Mouse (Mus musculus) heart, embryonic 12.5 days (tissue): ENCODE data around the gene Sema4c. TPM values are rescaled to one million over a fixed set of nuclear protein-coding genes. Genes with fewer than 3 reads are reported as not detected.

Experiments used
- ATAC-seq: fragments of 200-750 bp; cut with Nextera tagmentation; 2 replicates; pipeline ENCODE4 v1.8.0; 2017; ENCODE audit warnings: moderate TSS enrichment, moderate library complexity; ENCODE audit not compliant: insufficient number of reproducible peaks, low FRiP score
- H3K27ac ChIP-seq: fragments of 300-500 bp; sonication (generic); 2 replicates; pipeline ENCODE4 v1.5.1; 2016; ENCODE audit warnings: mild to moderate bottlenecking, moderate library complexity; ENCODE audit not compliant: poor library complexity, severe bottlenecking
- H3K27me3 ChIP-seq: fragments of 300-500 bp; sonication (generic); replicated peaks from 2 replicates; pipeline ENCODE4 v1.6.1; 2016; ENCODE audit warnings: mild to moderate bottlenecking, moderate library complexity
- H3K36me3 ChIP-seq: fragments of 300-500 bp; sonication (generic); 2 replicates; pipeline ENCODE4 v1.6.1; 2016; ENCODE audit warnings: mild to moderate bottlenecking, moderate library complexity
- H3K4me1 ChIP-seq: fragments of 300-500 bp; sonication (generic); replicated peaks from 2 replicates; pipeline ENCODE4 v1.6.1; 2016; ENCODE audit warnings: mild to moderate bottlenecking
- H3K4me2 ChIP-seq: fragments of 300-500 bp; sonication (generic); 2 replicates; pipeline ENCODE4 v1.6.1; 2016; ENCODE audit warnings: mild to moderate bottlenecking, moderate library complexity
- H3K4me3 ChIP-seq: fragments of 300-500 bp; sonication (generic); 2 replicates; pipeline ENCODE4 v1.5.1; 2016; ENCODE audit warnings: mild to moderate bottlenecking
- H3K9ac ChIP-seq: fragments of 300-500 bp; sonication (generic); 2 replicates; pipeline ENCODE4 v1.6.1; 2016; ENCODE audit warnings: mild to moderate bottlenecking, moderate library complexity
- H3K9me3 ChIP-seq: fragments of 300-500 bp; sonication (generic); replicated peaks from 2 replicates; pipeline ENCODE4 v1.6.1; 2016; ENCODE audit warnings: mild to moderate bottlenecking, moderate library complexity
- WGBS: fragments of 180-500 bp; shearing (Covaris S2); methylation state at CpG from one replicate; pipeline ENCODE4 v1.1.7; 2016; 5-methylcytosine and 5-hydroxymethylcytosine counted together
- polyA plus RNA-seq: library from polyadenylated mRNA; unstranded; fragments of >200 nt; fragmentation: Nextera tagmentation; extraction: Ambion mirVana; gene quantifications from 2 replicates; pipeline ENCODE4 v1.2.1, GENCODE M21; 2016

Gene Sema4c
- polyA plus RNA-seq, 1 experiment from 2014 or later: 13.3 TPM

DNA sequence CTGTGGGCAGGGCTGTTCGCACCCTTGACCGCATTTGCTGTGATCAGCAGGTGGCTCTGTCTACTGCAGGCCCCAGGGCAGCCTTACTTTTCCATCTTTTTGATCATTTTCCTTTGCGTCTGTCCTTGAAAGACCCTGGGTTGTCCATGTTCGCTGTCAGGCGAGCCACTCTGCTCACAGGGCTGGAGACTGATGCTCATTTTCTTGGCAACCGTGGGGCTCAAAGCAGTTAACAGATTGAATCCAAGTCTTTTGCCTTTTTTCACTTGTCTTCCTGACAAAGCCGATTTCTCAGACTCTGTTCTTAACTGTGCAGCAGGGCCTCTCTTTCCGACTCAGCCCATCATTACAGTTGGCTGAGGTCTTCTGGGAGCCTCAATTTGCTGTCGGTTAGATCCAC, 32.5 kb upstream of the Sema4c start:
- no peak overlapping the region for H3K9ac ChIP-seq
- peaks cover 53% of the 10 kb centered on the region for H3K4me1 ChIP-seq
- no peak for ATAC-seq
- H3K27me3 ChIP-seq: no peaks in the 10 kb centered on the region
- 78% methylated on average over 9 of the region's 9 CpGs for WGBS
- no peaks in the 10 kb centered on the region for H3K9me3 ChIP-seq
- no peaks in the 10 kb centered on the region for H3K36me3 ChIP-seq
- no peak overlapping the region for H3K27ac ChIP-seq
- H3K4me2 ChIP-seq: no peak overlapping the region
- H3K4me3 ChIP-seq: no peak overlapping the region

DNA sequence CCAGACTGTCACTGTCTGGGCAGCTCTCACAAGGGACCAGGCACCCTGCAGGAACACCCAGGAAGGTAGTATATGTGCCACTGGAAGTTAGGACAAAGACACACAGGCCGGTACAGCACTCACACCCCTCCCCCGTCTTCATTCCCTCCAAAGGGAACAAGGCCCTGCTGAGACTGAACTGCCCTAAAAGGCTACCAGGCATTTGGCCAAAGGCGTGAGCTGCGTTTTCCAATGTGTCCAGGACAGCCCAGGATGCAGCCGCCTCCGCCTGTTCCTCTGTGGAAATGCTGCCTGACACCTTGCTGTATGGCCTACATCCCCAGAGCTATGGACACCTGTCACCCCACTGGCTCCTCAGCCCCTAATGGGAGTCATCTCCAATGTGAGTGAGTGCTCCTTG, 31.3 kb upstream of the Sema4c start:
- ATAC-seq: 0 out of 2 replicates have a peak, but pooled peaks have one; percentile 44
- Histone ChIP-seq H3K9ac (peak overlapping the region; percentile 32; the same call in 1 of the 2 replicates), H3K27ac (peak overlapping the region; percentile 30; the same call in 1 of the 2 replicates), H3K27me3 (no peaks in the 10 kb centered on the region), H3K9me3 (no peaks in the 10 kb centered on the region), H3K4me1 (peaks cover 53% of the 10 kb centered on the region), H3K4me2 (no peak overlapping the region), H3K36me3 (no peaks in the 10 kb centered on the region), H3K4me3 (no peak overlapping the region)
- WGBS: 51% methylated on average over 6 of the region's 6 CpGs

DNA sequence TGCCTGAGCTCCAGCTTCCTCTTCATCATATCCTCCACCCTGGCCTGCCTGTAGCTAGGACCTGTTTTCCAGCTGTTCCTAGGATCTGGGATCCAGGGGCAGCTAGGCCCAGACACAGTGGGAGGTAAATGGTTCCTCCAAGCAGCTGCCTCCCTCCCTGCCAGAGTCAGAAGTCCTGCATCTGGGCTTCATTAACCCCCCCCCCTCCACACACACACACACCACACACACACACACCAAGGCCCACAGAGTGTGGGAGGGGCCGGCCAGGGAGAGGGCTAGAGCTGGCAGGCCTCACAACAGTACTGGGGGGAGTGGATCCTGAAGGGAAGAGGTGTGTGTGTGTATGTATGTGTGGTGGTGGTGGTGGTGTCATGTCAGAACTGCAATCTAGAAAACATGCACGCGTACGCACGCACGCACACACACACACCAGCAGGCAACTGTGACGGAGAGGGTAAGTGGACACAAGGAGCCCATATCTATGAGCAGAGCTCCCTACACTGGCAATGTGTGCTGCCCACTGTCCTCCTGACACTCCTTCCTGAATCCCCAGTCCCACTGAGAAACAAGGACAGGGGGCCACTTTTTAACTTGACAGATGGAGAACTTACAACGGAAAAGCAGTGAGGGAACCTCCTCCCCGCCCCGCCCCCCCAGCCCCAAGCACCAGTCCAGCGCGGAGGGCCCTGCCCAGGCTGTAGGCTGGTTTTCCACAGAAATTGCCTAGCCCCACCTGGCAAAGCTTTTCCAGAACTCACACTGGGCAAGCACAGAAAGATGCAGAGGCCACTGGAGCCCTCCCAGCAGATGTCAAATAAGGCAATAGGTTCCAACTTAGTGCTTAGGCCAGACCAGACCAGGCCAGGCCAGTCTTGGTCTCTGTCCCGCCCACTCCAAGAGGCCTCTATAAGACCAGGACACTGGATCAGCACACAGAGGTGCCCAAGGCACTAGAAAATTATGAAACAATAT, 30.6 kb upstream of the Sema4c start:
- H3K27me3 ChIP-seq: no peaks in the 10 kb centered on the region
- H3K9ac ChIP-seq: peak overlapping the region; percentile 32; the same call in 1 of the 2 replicates
- peak overlapping the region; percentile 30; the same call in 1 of the 2 replicates for H3K27ac ChIP-seq
- WGBS: 66% methylated on average over 13 of the region's 13 CpGs
- H3K9me3 ChIP-seq: no peaks in the 10 kb centered on the region
- no peak overlapping the region for H3K4me2 ChIP-seq
- peaks cover 60% of the 10 kb centered on the region for H3K4me1 ChIP-seq
- ATAC-seq: peak; percentile 34; the same call in 1 of the 2 replicates
- no peak overlapping the region for H3K4me3 ChIP-seq
- H3K36me3 ChIP-seq: no peaks in the 10 kb centered on the region

DNA sequence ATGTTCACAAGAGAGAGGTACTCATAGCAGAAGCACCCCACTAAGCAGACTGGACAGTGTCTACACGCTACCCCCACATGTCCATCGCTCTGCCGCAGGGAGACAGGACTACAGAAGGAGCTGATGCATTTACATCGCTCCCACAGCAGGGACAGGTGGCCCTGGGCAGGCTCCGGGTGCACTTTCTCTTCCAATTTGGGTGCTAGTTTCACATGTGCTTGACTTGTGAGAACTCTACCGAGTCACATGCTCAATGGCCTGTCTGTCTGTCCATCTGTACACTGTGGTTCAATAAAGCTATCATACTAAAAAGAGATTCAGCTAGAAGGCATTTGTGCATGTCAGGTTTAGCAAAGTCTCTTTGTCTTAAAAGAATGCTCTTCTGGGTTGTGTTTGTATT, 29.7 kb upstream of the Sema4c start:
- no peak overlapping the region for H3K9ac ChIP-seq
- peaks cover 68% of the 10 kb centered on the region for H3K4me1 ChIP-seq
- no peak overlapping the region for H3K4me3 ChIP-seq
- H3K27me3 ChIP-seq: no peaks in the 10 kb centered on the region
- H3K36me3 ChIP-seq: no peaks in the 10 kb centered on the region
- ATAC-seq: no peak
- no peaks in the 10 kb centered on the region for H3K9me3 ChIP-seq
- no peak overlapping the region for H3K4me2 ChIP-seq
- 94% methylated on average over 6 of the region's 6 CpGs for WGBS
- H3K27ac ChIP-seq: no peak overlapping the region

DNA sequence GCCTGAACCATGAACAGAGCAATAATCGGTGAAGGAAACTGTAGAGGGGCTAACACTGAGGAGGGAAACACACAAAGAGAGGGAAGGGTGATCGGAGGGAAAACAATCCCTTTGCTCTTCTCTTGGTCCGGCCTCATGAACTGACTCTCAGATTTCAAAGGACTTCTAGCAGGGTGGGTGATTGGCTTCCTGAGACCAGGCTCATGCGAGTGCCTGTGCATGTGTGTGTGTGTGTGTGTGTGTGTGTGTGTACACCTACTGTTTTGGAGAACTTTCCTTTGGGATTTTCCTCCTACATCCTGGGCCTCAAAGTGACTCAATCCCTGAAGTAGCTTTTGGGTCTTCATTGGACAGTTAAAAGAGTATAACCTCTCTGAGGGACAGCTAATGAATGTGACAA, 28.1 kb upstream of the Sema4c start:
- WGBS: 45% methylated on average over 4 of the region's 4 CpGs
- Histone ChIP-seq H3K4me2 (no peak overlapping the region), H3K4me1 (peaks cover 63% of the 10 kb centered on the region)

DNA sequence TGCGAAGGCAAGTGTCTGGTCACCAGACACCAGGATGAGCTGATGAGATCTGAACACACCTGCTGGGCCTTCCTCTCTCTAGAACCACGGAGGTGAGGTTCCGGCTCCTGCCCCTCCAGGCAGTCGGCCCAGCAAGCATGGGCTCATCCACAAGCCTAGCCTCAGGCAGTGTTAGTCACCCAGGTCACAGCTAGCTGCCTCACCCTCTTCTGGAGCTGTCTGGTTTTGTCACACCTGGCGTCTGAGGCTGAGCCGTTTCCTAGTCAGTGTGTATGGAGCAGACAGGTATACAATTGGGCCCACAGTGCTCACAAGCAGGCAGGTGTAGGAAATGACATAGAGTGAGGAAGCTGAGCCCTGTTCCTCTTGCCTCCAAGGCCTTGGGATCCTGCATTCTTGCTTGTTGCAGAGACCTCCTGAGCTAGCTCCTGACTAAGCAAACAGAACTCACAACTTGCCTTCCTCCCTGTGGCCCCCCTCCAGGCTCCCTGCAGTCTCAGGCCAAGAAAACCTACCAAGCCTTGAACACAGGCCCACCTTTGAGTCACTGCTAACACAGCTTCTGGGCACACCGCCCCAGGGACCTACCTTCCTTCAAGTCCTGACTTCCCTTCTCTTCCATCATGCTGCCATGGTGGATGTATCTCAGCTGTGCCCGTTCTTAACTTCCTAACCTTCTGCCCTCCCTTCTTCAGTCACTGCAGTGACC, 25.4 kb upstream of the Sema4c start:
- Histone ChIP-seq H3K27ac (peak overlapping the region; percentile 80; the same call in 1 of the 2 replicates), H3K27me3 (no peaks in the 10 kb centered on the region), H3K36me3 (no peaks in the 10 kb centered on the region), H3K9ac (no peak overlapping the region), H3K9me3 (no peaks in the 10 kb centered on the region), H3K4me1 (peaks cover 69% of the 10 kb centered on the region), H3K4me2 (0 out of 2 replicates have a peak overlapping the region, but pooled peaks have one; percentile 1), H3K4me3 (no peak overlapping the region)
- no peak for ATAC-seq
- WGBS: 76% methylated on average over 8 of the region's 8 CpGs

More for the DNA sequence above, 28.1 kb upstream of the Sema4c start:
- H3K9ac ChIP-seq: no peak overlapping the region
- no peak for ATAC-seq
- H3K36me3 ChIP-seq: no peaks in the 10 kb centered on the region
- no peak overlapping the region for H3K4me3 ChIP-seq
- H3K27me3 ChIP-seq: no peaks in the 10 kb centered on the region
- no peaks in the 10 kb centered on the region for H3K9me3 ChIP-seq
- H3K27ac ChIP-seq: no peak overlapping the region

DNA sequence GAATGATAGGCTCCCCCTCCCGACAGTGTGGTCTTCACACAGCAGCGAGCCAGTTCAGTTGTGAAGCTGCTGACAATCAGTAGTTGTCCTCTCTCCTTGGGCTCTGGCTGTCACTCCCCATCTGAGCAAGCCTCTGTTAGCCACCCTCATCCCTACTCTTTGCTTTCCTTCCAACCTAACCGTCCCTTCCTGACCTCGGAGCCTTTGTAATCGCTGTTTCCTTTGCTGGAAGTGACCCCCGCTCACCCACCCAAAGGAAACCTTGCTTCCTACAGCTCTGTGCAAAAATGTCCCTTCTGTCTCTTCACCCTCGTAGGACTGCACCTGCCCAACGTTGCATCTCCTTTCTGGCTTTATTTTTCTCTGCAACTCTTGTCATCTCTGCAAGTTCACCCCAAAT, 24.1 kb upstream of the Sema4c start:
- H3K27me3 ChIP-seq: no peaks in the 10 kb centered on the region
- H3K9ac ChIP-seq: no peak overlapping the region
- H3K27ac ChIP-seq: no peak overlapping the region
- peaks cover 68% of the 10 kb centered on the region for H3K4me1 ChIP-seq
- no peak overlapping the region for H3K4me3 ChIP-seq
- H3K9me3 ChIP-seq: no peaks in the 10 kb centered on the region
- no peaks in the 10 kb centered on the region for H3K36me3 ChIP-seq
- 62% methylated on average over 8 of the region's 8 CpGs for WGBS
- no peak overlapping the region for H3K4me2 ChIP-seq
- ATAC-seq: no peak

DNA sequence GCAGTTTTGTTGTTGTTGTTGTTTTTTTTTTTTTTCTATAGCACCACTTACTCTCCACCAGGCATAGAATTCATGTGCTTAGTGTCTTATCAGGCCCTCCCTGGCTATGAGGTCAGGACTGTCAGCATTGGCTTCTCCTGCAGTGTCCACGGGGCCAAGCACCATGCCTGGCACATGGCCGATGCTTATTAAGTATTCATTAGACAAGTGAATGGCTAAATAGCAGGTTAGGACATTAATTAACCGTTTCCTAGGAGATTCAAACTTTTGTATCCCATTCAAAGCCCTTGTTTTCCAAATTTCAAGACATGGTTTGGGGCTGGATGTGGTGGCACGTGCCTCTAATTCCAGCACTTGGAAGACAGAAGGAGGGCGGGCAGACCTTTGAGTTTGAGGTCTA, 23.1 kb upstream of the Sema4c start:
- Histone ChIP-seq H3K36me3 (no peaks in the 10 kb centered on the region), H3K4me1 (peaks cover 74% of the 10 kb centered on the region), H3K4me2 (peak overlapping the region; percentile 63), H3K27ac (peak overlapping the region; percentile 93), H3K9me3 (no peaks in the 10 kb centered on the region), H3K9ac (no peak overlapping the region), H3K4me3 (no peak overlapping the region), H3K27me3 (no peaks in the 10 kb centered on the region)
- no peak for ATAC-seq
- 63% methylated on average over 5 of the region's 5 CpGs for WGBS

DNA sequence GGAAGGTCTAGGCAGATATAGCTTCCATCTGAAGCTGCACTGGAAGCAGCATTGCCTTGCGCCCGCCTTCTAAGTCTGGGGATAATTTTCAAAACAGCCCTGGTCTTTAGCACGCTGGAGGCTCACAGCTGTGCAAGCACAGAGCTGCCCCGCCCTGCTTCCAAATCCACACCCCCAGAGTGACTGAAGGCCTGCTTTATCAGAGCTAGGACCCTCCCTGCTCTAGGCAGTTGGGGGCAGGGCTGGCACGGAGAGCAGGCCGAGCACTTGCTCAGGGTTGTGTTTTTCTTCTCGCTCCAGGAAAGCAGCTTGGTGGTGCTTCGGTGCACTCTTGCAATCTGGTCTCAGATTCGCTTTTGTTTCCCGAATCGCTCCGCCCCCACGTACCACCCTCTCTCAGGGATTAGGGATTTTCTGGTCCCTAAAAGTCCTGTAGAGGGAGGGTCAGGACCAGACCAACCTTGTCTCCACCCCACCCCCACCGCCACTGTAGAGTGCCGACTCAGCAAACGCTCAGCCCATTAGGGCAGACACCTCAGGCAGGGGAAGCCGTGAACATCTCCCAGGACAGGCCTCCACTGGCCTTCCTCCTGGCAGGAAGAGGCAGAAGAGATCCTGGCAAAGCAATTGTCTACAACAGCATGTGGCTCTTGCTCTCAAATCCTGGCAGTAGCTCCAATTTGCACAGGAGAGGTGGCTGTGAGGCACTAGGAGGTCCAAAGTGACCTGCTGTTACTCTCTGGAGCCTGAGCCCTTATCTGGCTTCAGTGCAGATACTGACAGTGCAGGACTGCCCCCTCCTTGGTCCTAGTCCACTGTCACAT, 22.4 kb upstream of the Sema4c start:
- peak; percentile 92 for ATAC-seq
- H3K4me1 ChIP-seq: peaks cover 72% of the 10 kb centered on the region
- peak overlapping the region; percentile 63 for H3K4me2 ChIP-seq
- peak overlapping the region; percentile 66 for H3K9ac ChIP-seq
- H3K9me3 ChIP-seq: no peaks in the 10 kb centered on the region
- H3K27me3 ChIP-seq: no peaks in the 10 kb centered on the region
- H3K27ac ChIP-seq: peak overlapping the region; percentile 93
- 2% methylated on average over 17 of the region's 17 CpGs for WGBS
- no peaks in the 10 kb centered on the region for H3K36me3 ChIP-seq
- H3K4me3 ChIP-seq: peak overlapping the region; percentile 26

DNA sequence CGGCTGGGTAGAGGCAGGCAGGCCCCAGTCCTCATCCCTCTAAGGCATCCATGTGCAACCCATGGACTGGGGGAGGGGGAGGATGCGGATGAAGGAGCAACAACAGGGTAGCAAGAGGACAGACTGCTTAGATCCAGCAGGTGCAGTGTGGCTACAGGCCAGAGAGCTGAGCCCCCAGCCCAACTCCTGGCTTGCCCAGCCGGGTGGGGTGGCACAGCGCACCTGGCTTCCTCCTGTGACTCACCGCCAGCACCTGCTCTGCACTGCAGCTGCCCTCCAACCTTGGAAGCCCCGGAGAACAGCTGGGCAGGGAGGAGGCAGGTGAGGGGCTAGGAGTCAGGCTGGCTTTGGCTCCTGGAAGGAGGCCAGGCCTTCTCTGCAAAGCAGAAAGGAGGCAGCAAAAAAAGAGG, 21.8 kb upstream of the Sema4c start:
- H3K27ac ChIP-seq: peak overlapping the region; percentile 93
- peaks cover 69% of the 10 kb centered on the region for H3K4me1 ChIP-seq
- peak overlapping the region; percentile 26 for H3K4me3 ChIP-seq
- no peaks in the 10 kb centered on the region for H3K36me3 ChIP-seq
- peak; percentile 10; the same call in 1 of the 2 replicates for ATAC-seq
- 30% methylated on average over 6 of the region's 6 CpGs for WGBS
- peak overlapping the region; percentile 63 for H3K4me2 ChIP-seq
- peak overlapping the region; percentile 66 for H3K9ac ChIP-seq
- H3K9me3 ChIP-seq: no peaks in the 10 kb centered on the region
- H3K27me3 ChIP-seq: no peaks in the 10 kb centered on the region
